Mouse (Mus musculus): ENCODE measurements at regions not wholly inside any gene's neighbourhood (a gene's known extent, or its start where the extent isn't known, plus 50 kb on each side); places are given as distances from the start of the nearest gene placed in this dataset.

GRCm38 (mm10) chr5:93328059-93328458 is 61.0 kb downstream of the Ccng2 start:
- H3K27ac ChIP-seq (ENCODE audit: insufficient read depth, low read length) = no peak overlapping the region
- TF ChIP-seq POLR2A (IDR thresholded peaks at IDR 0.05; ENCODE audit: low read depth, low read length) = no peak
- TF ChIP-seq CTCF (IDR thresholded peaks at IDR 0.05; ENCODE audit: extremely low read depth, insufficient read depth, insufficient read length, insufficient replicate concordance) = peak; percentile 76; the same call in 1 of the 2 replicates
- 12% methylated on average over 7 of the region's 7 CpGs for WGBS
- no peaks in the 10 kb centered on the region for H3K27me3 ChIP-seq (ENCODE audit: control insufficient read depth, insufficient read depth, low read length)
- H3K4me3 ChIP-seq (ENCODE audit: extremely low read depth, insufficient read depth, insufficient read length) = no peak overlapping the region
- H3K36me3 ChIP-seq (ENCODE audit: control insufficient read depth, insufficient read depth, low read length) = no peaks in the 10 kb centered on the region
- peak in 1 of 2 experiments; percentile 70 for DNase-seq (ENCODE audit: low read depth in 1 of 2, low spot score in 2 of 2)
- H3K4me1 ChIP-seq (ENCODE audit: control insufficient read depth, insufficient read depth, insufficient read length) = no peaks in the 10 kb centered on the region

GRCm38 (mm10) chr5:93330851-93331250 is 63.8 kb downstream of the Ccng2 start:
- H3K4me1 ChIP-seq (ENCODE audit: control insufficient read depth, insufficient read depth, insufficient read length) = no peaks in the 10 kb centered on the region
- no peak for DNase-seq (ENCODE audit: low read depth in 1 of 2, low spot score in 2 of 2)
- H3K27ac ChIP-seq (ENCODE audit: insufficient read depth, low read length) = no peak overlapping the region
- H3K36me3 ChIP-seq (ENCODE audit: control insufficient read depth, insufficient read depth, low read length) = no peaks in the 10 kb centered on the region
- WGBS = 53% methylated on average over 2 of the region's 2 CpGs
- TF ChIP-seq CTCF (IDR thresholded peaks at IDR 0.05; ENCODE audit: extremely low read depth, insufficient read depth, insufficient read length, insufficient replicate concordance) = no peak
- no peak for TF ChIP-seq POLR2A (IDR thresholded peaks at IDR 0.05; ENCODE audit: low read depth, low read length)
- no peak overlapping the region for H3K4me3 ChIP-seq (ENCODE audit: extremely low read depth, insufficient read depth, insufficient read length)
- no peaks in the 10 kb centered on the region for H3K27me3 ChIP-seq (ENCODE audit: control insufficient read depth, insufficient read depth, low read length)

GRCm38 (mm10) chr5:93353101-93353500 is 86.0 kb downstream of the Ccng2 start:
- Histone ChIP-seq H3K27me3 (ENCODE audit: control insufficient read depth, insufficient read depth, low read length) (no peaks in the 10 kb centered on the region), H3K36me3 (ENCODE audit: control insufficient read depth, insufficient read depth, low read length) (no peaks in the 10 kb centered on the region), H3K4me3 (ENCODE audit: extremely low read depth, insufficient read depth, insufficient read length) (no peak overlapping the region), H3K4me1 (ENCODE audit: control insufficient read depth, insufficient read depth, insufficient read length) (no peaks in the 10 kb centered on the region), H3K27ac (ENCODE audit: insufficient read depth, low read length) (no peak overlapping the region)
- WGBS = 79% methylated on average over 2 of the region's 2 CpGs
- TF ChIP-seq CTCF (IDR thresholded peaks at IDR 0.05; ENCODE audit: extremely low read depth, insufficient read depth, insufficient read length, insufficient replicate concordance) (no peak), POLR2A (IDR thresholded peaks at IDR 0.05; ENCODE audit: low read depth, low read length) (no peak)
- DNase-seq (ENCODE audit: low read depth in 1 of 2, low spot score in 2 of 2) = no peak

Data from spleen, adult 2 months (tissue).